Mouse (Mus musculus) kidney, embryonic 14.5 days (tissue): Measurements from ENCODE around the gene Cnnm3. TPM values are rescaled to one million over a fixed set of nuclear protein-coding genes. Genes with fewer than 3 reads are reported as not detected.

Experiments used
- ATAC-seq: fragments of 200-750 bp; cut with Nextera tagmentation; 2 replicates; pipeline ENCODE4 v1.8.0; 2017; ENCODE audit warnings: moderate number of reproducible peaks, mild to moderate bottlenecking, moderate TSS enrichment, moderate library complexity; ENCODE audit not compliant: low FRiP score, low TSS enrichment
- H3K27ac ChIP-seq: fragments of 300-500 bp; sonication (generic); 2 replicates; pipeline ENCODE4 v1.5.1; 2014; ENCODE audit warnings: low read depth, mild to moderate bottlenecking, low read length, moderate library complexity, mixed read lengths
- H3K27me3 ChIP-seq: fragments of 300-500 bp; sonication (generic); 2 replicates; pipeline ENCODE4 v1.6.1; 2014; ENCODE audit warnings: mild to moderate bottlenecking, low read length; ENCODE audit not compliant: control insufficient read depth, insufficient read depth
- H3K36me3 ChIP-seq: fragments of 300-500 bp; sonication (generic); 2 replicates; pipeline ENCODE4 v1.6.1; 2014; ENCODE audit warnings: low read length, mixed read lengths; ENCODE audit not compliant: control insufficient read depth, insufficient read depth
- H3K4me1 ChIP-seq: fragments of 300-500 bp; sonication (generic); 2 replicates; pipeline ENCODE4 v1.6.1; 2014; ENCODE audit warnings: low read length, mixed read lengths; ENCODE audit not compliant: control insufficient read depth, insufficient read depth
- H3K4me2 ChIP-seq: fragments of 300-500 bp; sonication (generic); replicated peaks from 2 replicates; pipeline ENCODE4 v1.6.1; 2014; ENCODE audit warnings: low read depth, mild to moderate bottlenecking, low read length
- H3K4me3 ChIP-seq: fragments of 300-500 bp; sonication (generic); 2 replicates; pipeline ENCODE4 v1.5.1; 2014; ENCODE audit warnings: mild to moderate bottlenecking, low read length
- H3K9ac ChIP-seq: fragments of 300-500 bp; sonication (generic); 2 replicates; pipeline ENCODE4 v1.6.1; 2014; ENCODE audit warnings: low read depth, mild to moderate bottlenecking, low read length, moderate library complexity
- H3K9me3 ChIP-seq: fragments of 300-500 bp; sonication (generic); 2 replicates; pipeline ENCODE4 v1.6.1; 2016; ENCODE audit warnings: low read length; ENCODE audit not compliant: control insufficient read depth
- WGBS: fragments of 180-500 bp; shearing (Covaris S2); extraction: QIAGEN DNeasy Blood & Tissue Kit; methylation state at CpG from one replicate; pipeline ENCODE4 v1.1.7; 2014; 5-methylcytosine and 5-hydroxymethylcytosine counted together
- polyA plus RNA-seq: library from polyadenylated mRNA; unstranded; fragments of >200 nt; fragmentation: Nextera tagmentation; extraction: Ambion mirVana; gene quantifications from 2 replicates; pipeline ENCODE4 v1.2.1, GENCODE M21; 2014

Cnnm3 gene
- polyA plus RNA-seq, 1 experiment from 2014 or later = 7.5 TPM

GRCm38 (mm10) chr1:36555798-36556395 lies 44.2 kb downstream of the Cnnm3 start:
- peak overlapping the region; percentile 100 for H3K27ac ChIP-seq
- H3K4me3 ChIP-seq = peak overlapping the region; percentile 55
- WGBS = 4% methylated on average over 8 of the region's 8 CpGs
- H3K4me2 ChIP-seq = peak overlapping the region; percentile 56
- no peak for ATAC-seq
- peaks cover 31% of the 10 kb centered on the region for H3K4me1 ChIP-seq
- H3K27me3 ChIP-seq = no peaks in the 10 kb centered on the region
- peaks cover 45% of the 10 kb centered on the region for H3K36me3 ChIP-seq
- peak overlapping the region; percentile 97 for H3K9ac ChIP-seq
- H3K9me3 ChIP-seq = no peaks in the 10 kb centered on the region

GRCm38 (mm10) chr1:36556553-36557456 lies 45.1 kb downstream of the Cnnm3 start:
- peak; percentile 70 for ATAC-seq
- Histone ChIP-seq H3K9ac (peak overlapping the region; percentile 97), H3K9me3 (no peaks in the 10 kb centered on the region), H3K27ac (peak overlapping the region; percentile 100), H3K36me3 (peaks cover 35% of the 10 kb centered on the region), H3K4me3 (peak overlapping the region; percentile 55), H3K27me3 (no peaks in the 10 kb centered on the region), H3K4me2 (peak overlapping the region; percentile 56), H3K4me1 (peaks cover 32% of the 10 kb centered on the region)
- under 1% methylated on average over 52 of the region's 52 CpGs for WGBS

- Histone ChIP-seq H3K27ac (peak overlapping the region; percentile 100), H3K4me2 (peak overlapping the region; percentile 56), H3K4me3 (peak overlapping the region; percentile 55), H3K4me1 (peaks cover 38% of the 10 kb centered on the region), H3K27me3 (no peaks in the 10 kb centered on the region), H3K36me3 (peaks cover 28% of the 10 kb centered on the region), H3K9ac (peak overlapping the region; percentile 97), H3K9me3 (no peaks in the 10 kb centered on the region)
- peak; percentile 77 for ATAC-seq
- WGBS = under 1% methylated on average over 37 of the region's 48 CpGs
Observed at GRCm38 (mm10) chr1:36557457-36558011, 45.9 kb downstream of the Cnnm3 start.

GRCm38 (mm10) chr1:36558031-36558993 lies 46.6 kb downstream of the Cnnm3 start, which contains the start of gene Sema4c:
Gene Sema4c, minus strand, starts transcription at chr1:36558349.
- WGBS = 1% methylated on average over 65 of the region's 69 CpGs
- peak within 1 kb of the TSS; percentile 56 for H3K4me2 ChIP-seq
- H3K4me3 ChIP-seq = peak within 1 kb of the TSS; percentile 55
- H3K27me3 ChIP-seq = no peaks in the 10 kb centered on the region
- no peaks in the 10 kb centered on the region for H3K9me3 ChIP-seq
- peak; percentile 71 for ATAC-seq
- H3K36me3 ChIP-seq = peaks cover 20% of the 10 kb centered on the region
- H3K4me1 ChIP-seq = peaks cover 46% of the 10 kb centered on the region
- H3K27ac ChIP-seq = peak within 1 kb of the TSS; percentile 100
- H3K9ac ChIP-seq = peak within 1 kb of the TSS; percentile 97

- no peaks in the 10 kb centered on the region for H3K27me3 ChIP-seq
- H3K27ac ChIP-seq = peak overlapping the region; percentile 100
- peak overlapping the region; percentile 55 for H3K4me3 ChIP-seq
- peak overlapping the region; percentile 97 for H3K9ac ChIP-seq
- no peaks in the 10 kb centered on the region for H3K9me3 ChIP-seq
- ATAC-seq = no peak
- 8% methylated on average over 4 of the region's 4 CpGs for WGBS
- peaks cover 11% of the 10 kb centered on the region for H3K36me3 ChIP-seq
- peaks cover 54% of the 10 kb centered on the region for H3K4me1 ChIP-seq
- H3K4me2 ChIP-seq = peak overlapping the region; percentile 56
Observed at GRCm38 (mm10) chr1:36559256-36559655, 47.6 kb downstream of the Cnnm3 start.

GRCm38 (mm10) chr1:36559888-36560287 lies 48.2 kb downstream of the Cnnm3 start:
- Histone ChIP-seq H3K27ac (no peak overlapping the region), H3K36me3 (peaks cover 6% of the 10 kb centered on the region; the same call in 1 of the 2 replicates), H3K9ac (no peak overlapping the region), H3K4me3 (no peak overlapping the region), H3K27me3 (no peaks in the 10 kb centered on the region), H3K4me2 (no peak overlapping the region), H3K4me1 (peaks cover 48% of the 10 kb centered on the region), H3K9me3 (no peaks in the 10 kb centered on the region)
- ATAC-seq = no peak
- 49% methylated on average over 5 of the region's 5 CpGs for WGBS

- no peak overlapping the region for H3K27ac ChIP-seq
Observed at GRCm38 (mm10) chr1:36560903-36561302, 49.2 kb downstream of the Cnnm3 start.

GRCm38 (mm10) chr1:36562388-36562787 lies 50.7 kb downstream of the Cnnm3 start:
- H3K9me3 ChIP-seq = no peaks in the 10 kb centered on the region
- ATAC-seq = no peak
- no peaks in the 10 kb centered on the region for H3K36me3 ChIP-seq
- H3K27ac ChIP-seq = no peak overlapping the region
- WGBS = 47% methylated on average over 4 of the region's 4 CpGs
- H3K9ac ChIP-seq = no peak overlapping the region
- H3K4me3 ChIP-seq = no peak overlapping the region
- peaks cover 53% of the 10 kb centered on the region for H3K4me1 ChIP-seq
- H3K4me2 ChIP-seq = no peak overlapping the region
- H3K27me3 ChIP-seq = no peaks in the 10 kb centered on the region

More at GRCm38 (mm10) chr1:36560903-36561302, 49.2 kb downstream of the Cnnm3 start:
- 14% methylated on average over 6 of the region's 6 CpGs for WGBS
- ATAC-seq = no peak
- H3K9ac ChIP-seq = no peak overlapping the region
- peaks cover 40% of the 10 kb centered on the region for H3K4me1 ChIP-seq
- no peak overlapping the region for H3K4me3 ChIP-seq
- no peaks in the 10 kb centered on the region for H3K27me3 ChIP-seq
- no peaks in the 10 kb centered on the region for H3K36me3 ChIP-seq
- H3K4me2 ChIP-seq = no peak overlapping the region
- H3K9me3 ChIP-seq = no peaks in the 10 kb centered on the region
